Mouse (Mus musculus): Measurements from ENCODE around the gene 4921536K21Rik. TPM values are rescaled to one million over a fixed set of nuclear protein-coding genes. Genes with fewer than 3 reads are reported as not detected.
A peak's percentile ranks its signal among the peaks of the same experiment; 100 is the strongest.

Gene 4921536K21Rik
- polyA plus RNA-seq (2012; fragmentation: generic; extraction: Trizol) = 0.89 TPM
- long read RNA-seq, experiment 1 = 0 reads
- long read RNA-seq, experiment 2 = 0 reads

DNA sequence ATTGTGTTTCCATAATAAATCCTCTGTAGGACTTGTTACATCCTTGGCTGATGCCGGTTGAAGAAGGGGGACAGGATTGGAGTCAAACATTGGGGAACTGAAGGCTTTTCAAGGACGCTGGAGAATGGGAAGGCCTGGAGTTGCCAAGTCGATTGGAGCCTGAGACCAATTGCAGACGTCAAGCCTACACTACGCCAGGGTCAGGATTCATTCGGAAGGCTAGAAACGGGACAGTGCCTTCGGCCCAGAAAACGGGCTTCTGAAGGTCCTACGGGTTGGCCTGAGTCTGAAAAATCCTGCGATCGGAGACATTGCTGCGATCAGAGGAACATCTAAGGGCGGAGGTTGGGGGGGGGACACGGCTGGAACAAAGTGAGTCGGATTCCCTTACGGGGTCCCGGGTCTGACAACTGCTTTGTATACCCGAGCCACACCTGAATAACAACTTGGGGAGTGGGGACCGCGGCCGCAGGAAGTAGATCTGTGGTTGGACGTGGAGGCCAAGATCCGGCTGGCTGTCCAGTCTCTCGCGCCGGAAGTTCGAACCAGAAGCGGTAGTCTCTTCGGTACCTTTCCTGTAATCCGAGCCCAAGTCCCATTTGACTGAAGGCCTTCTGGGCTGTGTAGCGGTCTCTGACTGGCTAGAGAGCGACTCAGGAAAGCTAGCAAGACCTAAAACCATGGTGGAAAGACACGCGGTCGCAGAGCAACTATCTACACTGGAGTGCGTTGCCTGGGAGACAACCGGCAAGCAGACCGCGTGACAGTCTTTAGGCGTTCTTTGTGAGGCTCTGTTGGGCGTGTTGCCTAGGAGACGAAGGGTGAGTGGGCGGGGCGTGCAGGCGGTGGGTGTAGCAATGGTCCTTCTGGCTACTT lies at the start of gene 4921536K21Rik, which contains the start of gene Dusp18:
4921536K21Rik (minus strand) TSS at position 693 of the 876 bp plus-strand sequence.
Dusp18 (plus strand) TSS at position 835 of the 876 bp plus-strand sequence.
- Histone ChIP-seq H3K79me3 (ENCODE audit: low read depth) (peaks cover 28% of the 10 kb centered on the region), H3ac (ENCODE audit: control insufficient read depth, insufficient read length, low read depth) (peak within 1 kb of the TSS; percentile 46), H3K79me2 (ENCODE audit: control insufficient read depth, insufficient read depth) (peaks cover 42% of the 10 kb centered on the region), H3K36me3 (ENCODE audit: control insufficient read depth, insufficient read depth) (peaks cover 31% of the 10 kb centered on the region), H3K4me3 (ENCODE audit: insufficient read depth, poor library complexity, severe bottlenecking) (peak within 1 kb of the TSS; percentile 62), H3K27me3 (ENCODE audit: control insufficient read depth, insufficient read depth, insufficient read length) (no peaks in the 10 kb centered on the region)
- peak; percentile 31 for TF ChIP-seq CEBPB (IDR thresholded peaks at IDR 0.05; ENCODE audit: low read depth)
- no peak for TF ChIP-seq FOSL1 (IDR thresholded peaks at IDR 0.05; ENCODE audit: insufficient read depth, low read length, poor library complexity, severe bottlenecking)
- peak; percentile 85 for TF ChIP-seq MAX (IDR thresholded peaks at IDR 0.05)
- no peak for TF ChIP-seq MYOD1 (IDR thresholded peaks at IDR 0.05; ENCODE audit: control insufficient read depth, insufficient read length, low read depth)
- peak; percentile 71 for TF ChIP-seq USF1 (IDR thresholded peaks at IDR 0.05; ENCODE audit: low read depth)
- no peak for TF ChIP-seq CTCF (IDR thresholded peaks at IDR 0.05; ENCODE audit: control insufficient read depth, insufficient read depth, insufficient read length)
- TF ChIP-seq MYOG (IDR thresholded peaks at IDR 0.05; ENCODE audit: control insufficient read depth, extremely low read depth, insufficient read length) = no peak

DNA sequence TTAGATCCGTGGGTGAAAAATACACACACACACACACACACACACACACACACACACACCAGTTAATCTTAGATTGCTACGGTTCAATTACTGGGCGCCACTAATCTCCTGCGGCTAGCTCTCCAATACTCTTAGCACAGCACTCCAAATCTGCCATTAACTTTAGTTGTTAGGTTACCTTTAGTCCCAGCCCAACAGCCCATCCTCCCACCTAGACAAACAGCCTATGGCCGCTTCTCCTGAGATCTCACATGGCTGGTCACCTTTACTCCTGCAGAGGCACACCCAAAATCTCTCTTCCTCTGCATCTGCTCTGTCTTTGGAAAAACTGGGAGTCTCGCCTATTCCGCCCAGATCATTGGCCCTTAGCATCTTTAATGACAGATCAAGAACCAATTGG lies 46.5 kb upstream of the 4921536K21Rik start:
- no peaks in the 10 kb centered on the region for H3K79me2 ChIP-seq (ENCODE audit: control insufficient read depth, insufficient read depth)
- H3K36me3 ChIP-seq (ENCODE audit: control insufficient read depth, insufficient read depth) = no peaks in the 10 kb centered on the region
- H3K27me3 ChIP-seq (ENCODE audit: control insufficient read depth, insufficient read depth, insufficient read length) = peaks cover 40% of the 10 kb centered on the region

GRCm38 (mm10) chr11:3937321-3937874 lies 42.5 kb upstream of the 4921536K21Rik start:
- no peak overlapping the region for H3ac ChIP-seq (ENCODE audit: control insufficient read depth, insufficient read length, low read depth)
- no peaks in the 10 kb centered on the region for H3K36me3 ChIP-seq (ENCODE audit: control insufficient read depth, insufficient read depth)
- peaks cover 50% of the 10 kb centered on the region for H3K27me3 ChIP-seq (ENCODE audit: control insufficient read depth, insufficient read depth, insufficient read length)
- no peaks in the 10 kb centered on the region for H3K79me3 ChIP-seq (ENCODE audit: low read depth)
- no peak for TF ChIP-seq MYOG (IDR thresholded peaks at IDR 0.05; ENCODE audit: control insufficient read depth, extremely low read depth, insufficient read length)
- TF ChIP-seq FOSL1 (IDR thresholded peaks at IDR 0.05; ENCODE audit: insufficient read depth, low read length, poor library complexity, severe bottlenecking) = no peak
- TF ChIP-seq CEBPB (IDR thresholded peaks at IDR 0.05; ENCODE audit: low read depth) = no peak
- no peak for TF ChIP-seq CTCF (IDR thresholded peaks at IDR 0.05; ENCODE audit: control insufficient read depth, insufficient read depth, insufficient read length)
- no peak for TF ChIP-seq MYOD1 (IDR thresholded peaks at IDR 0.05; ENCODE audit: control insufficient read depth, insufficient read length, low read depth)
- no peak for TF ChIP-seq USF1 (IDR thresholded peaks at IDR 0.05; ENCODE audit: low read depth)
- no peak for TF ChIP-seq MAX (IDR thresholded peaks at IDR 0.05)
- H3K79me2 ChIP-seq (ENCODE audit: control insufficient read depth, insufficient read depth) = no peaks in the 10 kb centered on the region
- no peak overlapping the region for H3K4me3 ChIP-seq (ENCODE audit: insufficient read depth, poor library complexity, severe bottlenecking)

More for the DNA sequence above, 46.5 kb upstream of the 4921536K21Rik start:
- H3ac ChIP-seq (ENCODE audit: control insufficient read depth, insufficient read length, low read depth) = no peak overlapping the region
- no peak for TF ChIP-seq MYOG (IDR thresholded peaks at IDR 0.05; ENCODE audit: control insufficient read depth, extremely low read depth, insufficient read length)
- no peak for TF ChIP-seq CEBPB (IDR thresholded peaks at IDR 0.05; ENCODE audit: low read depth)
- TF ChIP-seq MYOD1 (IDR thresholded peaks at IDR 0.05; ENCODE audit: control insufficient read depth, insufficient read length, low read depth) = no peak
- TF ChIP-seq MAX (IDR thresholded peaks at IDR 0.05) = no peak
- no peak for TF ChIP-seq FOSL1 (IDR thresholded peaks at IDR 0.05; ENCODE audit: insufficient read depth, low read length, poor library complexity, severe bottlenecking)
- TF ChIP-seq USF1 (IDR thresholded peaks at IDR 0.05; ENCODE audit: low read depth) = no peak
- no peak for TF ChIP-seq CTCF (IDR thresholded peaks at IDR 0.05; ENCODE audit: control insufficient read depth, insufficient read depth, insufficient read length)
- no peak overlapping the region for H3K4me3 ChIP-seq (ENCODE audit: insufficient read depth, poor library complexity, severe bottlenecking)
- no peaks in the 10 kb centered on the region for H3K79me3 ChIP-seq (ENCODE audit: low read depth)

GRCm38 (mm10) chr11:3936318-3936717 lies 41.4 kb upstream of the 4921536K21Rik start:
- Histone ChIP-seq H3K4me3 (ENCODE audit: insufficient read depth, poor library complexity, severe bottlenecking) (no peak overlapping the region), H3K36me3 (ENCODE audit: control insufficient read depth, insufficient read depth) (no peaks in the 10 kb centered on the region), H3K27me3 (ENCODE audit: control insufficient read depth, insufficient read depth, insufficient read length) (peaks cover 45% of the 10 kb centered on the region), H3K79me2 (ENCODE audit: control insufficient read depth, insufficient read depth) (no peaks in the 10 kb centered on the region), H3K79me3 (ENCODE audit: low read depth) (no peaks in the 10 kb centered on the region), H3ac (ENCODE audit: control insufficient read depth, insufficient read length, low read depth) (no peak overlapping the region)
- TF ChIP-seq CTCF (IDR thresholded peaks at IDR 0.05; ENCODE audit: control insufficient read depth, insufficient read depth, insufficient read length) (no peak), CEBPB (IDR thresholded peaks at IDR 0.05; ENCODE audit: low read depth) (no peak), MAX (IDR thresholded peaks at IDR 0.05) (no peak), MYOG (IDR thresholded peaks at IDR 0.05; ENCODE audit: control insufficient read depth, extremely low read depth, insufficient read length) (no peak), USF1 (IDR thresholded peaks at IDR 0.05; ENCODE audit: low read depth) (no peak), FOSL1 (IDR thresholded peaks at IDR 0.05; ENCODE audit: insufficient read depth, low read length, poor library complexity, severe bottlenecking) (no peak), MYOD1 (IDR thresholded peaks at IDR 0.05; ENCODE audit: control insufficient read depth, insufficient read length, low read depth) (no peak)

GRCm38 (mm10) chr11:3935135-3935534 lies 40.2 kb upstream of the 4921536K21Rik start:
- H3K27me3 ChIP-seq (ENCODE audit: control insufficient read depth, insufficient read depth, insufficient read length) = peaks cover 48% of the 10 kb centered on the region
- no peak for TF ChIP-seq MAX (IDR thresholded peaks at IDR 0.05)
- TF ChIP-seq MYOD1 (IDR thresholded peaks at IDR 0.05; ENCODE audit: control insufficient read depth, insufficient read length, low read depth) = no peak
- TF ChIP-seq CTCF (IDR thresholded peaks at IDR 0.05; ENCODE audit: control insufficient read depth, insufficient read depth, insufficient read length) = no peak
- TF ChIP-seq USF1 (IDR thresholded peaks at IDR 0.05; ENCODE audit: low read depth) = no peak
- no peak for TF ChIP-seq FOSL1 (IDR thresholded peaks at IDR 0.05; ENCODE audit: insufficient read depth, low read length, poor library complexity, severe bottlenecking)
- no peak for TF ChIP-seq CEBPB (IDR thresholded peaks at IDR 0.05; ENCODE audit: low read depth)
- TF ChIP-seq MYOG (IDR thresholded peaks at IDR 0.05; ENCODE audit: control insufficient read depth, extremely low read depth, insufficient read length) = no peak
- no peaks in the 10 kb centered on the region for H3K36me3 ChIP-seq (ENCODE audit: control insufficient read depth, insufficient read depth)
- no peaks in the 10 kb centered on the region for H3K79me2 ChIP-seq (ENCODE audit: control insufficient read depth, insufficient read depth)
- no peak overlapping the region for H3ac ChIP-seq (ENCODE audit: control insufficient read depth, insufficient read length, low read depth)
- H3K79me3 ChIP-seq (ENCODE audit: low read depth) = no peaks in the 10 kb centered on the region
- H3K4me3 ChIP-seq (ENCODE audit: insufficient read depth, poor library complexity, severe bottlenecking) = no peak overlapping the region

Data from C2C12 (cell line).